11 mouse cellular contexts compared by ENCODE assay signal in genomic region chr17:31788316-31788715, GRCm38 (mm10).
DNase-seq lines count a peak whose midpoint lies in the region; ATAC-seq and TF ChIP-seq lines count a peak whose summit lies in the region.
"Had no signal": no experiment of that assay in that cellular context is flagged by ENCODE, and none has a peak within 500 bp of the region (broad histone marks: within the 10 kb centered on the region; RNA-seq: fewer than 3 reads in every experiment).

No protein-coding gene starts in this region.

- peak; percentile 90 for DNase-seq in kidney, adult 2 months
- peak; percentile 30 for DNase-seq in heart, postnatal 25 days (ENCODE audit: low spot score)
- DNase-seq in skeletal muscle tissue, adult 2 months (ENCODE audit: low read depth, low spot score): peak; percentile 93
- DNase-seq in layer of hippocampus, adult 8-10 months (ENCODE audit: low spot score in 2 of 2): no peak
- no peak for DNase-seq in left cerebral cortex, postnatal 14 days (ENCODE audit: low spot score in 2 of 2)
- no peak for DNase-seq in midbrain, embryonic 10.5 days (ENCODE audit: low spot score)
- DNase-seq: cerebellum, adult 2 months; liver, embryonic 13.5 days had no signal

- H3K4me3 ChIP-seq in kidney, adult 2 months (ENCODE audit: insufficient read depth, low read depth, low read length): no peak overlapping the region
- H3K4me3 ChIP-seq in kidney, embryonic 15.5 days (replicated peaks): no peak overlapping the region
- H3K4me3 ChIP-seq in brown adipose tissue, adult 24 weeks (ENCODE audit: insufficient read depth, low read depth, low read length): no peak overlapping the region
- H3K4me3 ChIP-seq in midbrain, embryonic 10.5 days: no peak overlapping the region
- H3K4me3 ChIP-seq: hindbrain, embryonic 15.5 days; liver, embryonic 13.5 days had no signal

- no peak for ATAC-seq in kidney, embryonic 15.5 days (replicated peaks; ENCODE audit: low FRiP score)

- peaks cover 33% of the 10 kb centered on the region for H3K4me1 ChIP-seq in kidney, adult 2 months (ENCODE audit: control insufficient read depth, insufficient read depth, low read length)
- H3K4me1 ChIP-seq in kidney, embryonic 15.5 days: peaks cover 43% of the 10 kb centered on the region
- H3K4me1 ChIP-seq in brown adipose tissue, adult 24 weeks (ENCODE audit: control insufficient read depth, insufficient read depth, insufficient read length, low read length): peaks cover 37% of the 10 kb centered on the region
- H3K4me1 ChIP-seq in midbrain, embryonic 10.5 days: peaks cover 49% of the 10 kb centered on the region

- H3K36me3 ChIP-seq in kidney, adult 2 months (ENCODE audit: control insufficient read depth, insufficient read depth, low read length): no peaks in the 10 kb centered on the region
- no peaks in the 10 kb centered on the region for H3K36me3 ChIP-seq in kidney, embryonic 15.5 days
- H3K36me3 ChIP-seq in midbrain, embryonic 10.5 days: no peaks in the 10 kb centered on the region
- H3K36me3 ChIP-seq: hindbrain, embryonic 15.5 days; liver, embryonic 13.5 days had no signal

- intact Hi-C loops in heart, postnatal 25 days (cut with DNase I): no loop called here
- intact Hi-C loops in left cerebral cortex, postnatal 14 days (cut with DNase I): no loop called here

- no peak overlapping the region for H3K4me2 ChIP-seq in kidney, embryonic 15.5 days
- H3K4me2 ChIP-seq: hindbrain, embryonic 15.5 days; liver, embryonic 13.5 days had no signal

- no peak for TF ChIP-seq CTCF in kidney, adult 2 months (conservative IDR thresholded peaks at IDR 0.05; ENCODE audit: insufficient read depth, insufficient read length, low read depth, low read length)

- 47% methylated on average over 3 of the region's 3 CpGs for WGBS in kidney, adult 2 months
- WGBS in kidney, embryonic 15.5 days: 80% methylated on average over 3 of the region's 3 CpGs
- 89% methylated on average over 3 of the region's 3 CpGs for WGBS in midbrain, embryonic 10.5 days

- no peaks in the 10 kb centered on the region for H3K27me3 ChIP-seq in kidney, adult 2 months (replicated peaks; ENCODE audit: control insufficient read depth, insufficient read depth, low read length)
- no peaks in the 10 kb centered on the region for H3K27me3 ChIP-seq in kidney, embryonic 15.5 days
- H3K27me3 ChIP-seq in midbrain, embryonic 10.5 days (ENCODE audit: low read depth, poor library complexity, severe bottlenecking): peaks cover 42% of the 10 kb centered on the region
- H3K27me3 ChIP-seq: hindbrain, embryonic 15.5 days; liver, embryonic 13.5 days had no signal

- H3K9me3 ChIP-seq in kidney, embryonic 15.5 days (replicated peaks): no peaks in the 10 kb centered on the region
- no peaks in the 10 kb centered on the region for H3K9me3 ChIP-seq in midbrain, embryonic 10.5 days (replicated peaks)
- H3K9me3 ChIP-seq: hindbrain, embryonic 15.5 days; liver, embryonic 13.5 days had no signal

- H3K9ac ChIP-seq in kidney, embryonic 15.5 days: no peak overlapping the region
- H3K9ac ChIP-seq: hindbrain, embryonic 15.5 days; liver, embryonic 13.5 days had no signal

- no peak overlapping the region; the same call in 1 of the 2 replicates for H3K27ac ChIP-seq in kidney, adult 2 months (ENCODE audit: insufficient read depth, low read depth, low read length)
- H3K27ac ChIP-seq in kidney, embryonic 15.5 days: no peak overlapping the region
- peak overlapping the region; percentile 93 for H3K27ac ChIP-seq in brown adipose tissue, adult 24 weeks (replicated peaks; ENCODE audit: low read depth, low read length)
- H3K27ac ChIP-seq in midbrain, embryonic 10.5 days (replicated peaks): no peak overlapping the region
- H3K27ac ChIP-seq: hindbrain, embryonic 15.5 days; liver, embryonic 13.5 days had no signal

- no peak for TF ChIP-seq POLR2A in kidney, adult 2 months (IDR thresholded peaks at IDR 0.05; ENCODE audit: low read depth, low read length)

Comparison
In these comparisons a context has a peak if more than half of its experiments do, and no peak if none do; other contexts are left out.
1. DNase-seq: peak in kidney, adult 2 months (single experiment), heart, postnatal 25 days (single experiment) and skeletal muscle tissue, adult 2 months (single experiment); none in layer of hippocampus, adult 8-10 months (0 of 2), left cerebral cortex, postnatal 14 days (0 of 2) and midbrain, embryonic 10.5 days (single experiment).